Mouse (Mus musculus) kidney, postnatal 0 days (tissue): ENCODE measurements around the gene Cptp. TPM values are rescaled to one million over a fixed set of nuclear protein-coding genes. Genes with fewer than 3 reads are reported as not detected.

Experiments used
- ATAC-seq: fragments of 200-750 bp; cut with Nextera tagmentation; replicated peaks from 2 replicates; pipeline ENCODE4 v1.8.0; 2017; ENCODE audit warnings: low read depth, moderate number of reproducible peaks, moderate TSS enrichment, moderate library complexity; ENCODE audit not compliant: low FRiP score
- DNase-seq: peaks from one replicate; pipeline ENCODE4 v3.0.0-alpha.2; 2016; ENCODE audit warnings: low spot score
- H3K27ac ChIP-seq: fragments of 300-500 bp; sonication (generic); 2 replicates; pipeline ENCODE4 v1.5.1; 2014; ENCODE audit warnings: mild to moderate bottlenecking
- H3K27me3 ChIP-seq: fragments of 300-500 bp; sonication (generic); 2 replicates; pipeline ENCODE4 v1.6.1; 2014; ENCODE audit warnings: low read length, mixed read lengths; ENCODE audit not compliant: insufficient read depth
- H3K36me3 ChIP-seq: fragments of 300-500 bp; sonication (generic); 2 replicates; pipeline ENCODE4 v1.6.1; 2014; ENCODE audit warnings: low read length, mixed read lengths; ENCODE audit not compliant: insufficient read depth
- H3K4me1 ChIP-seq: fragments of 300-500 bp; sonication (generic); replicated peaks from 2 replicates; pipeline ENCODE4 v1.6.1; 2014; ENCODE audit warnings: antibody characterized with exemption, low read length, mixed read lengths; ENCODE audit not compliant: insufficient read depth
- H3K4me2 ChIP-seq: fragments of 300-500 bp; sonication (generic); 2 replicates; pipeline ENCODE4 v1.6.1; 2014; ENCODE audit warnings: mild to moderate bottlenecking, low read length, moderate library complexity, mixed read lengths
- H3K4me3 ChIP-seq: fragments of 300-500 bp; sonication (generic); replicated peaks from 2 replicates; pipeline ENCODE4 v1.5.1; 2014; ENCODE audit warnings: low read depth, low read length
- H3K9ac ChIP-seq: fragments of 300-500 bp; sonication (generic); 2 replicates; pipeline ENCODE4 v1.6.1; 2014; ENCODE audit warnings: low read depth, low read length
- H3K9me3 ChIP-seq: fragments of 300-500 bp; sonication (generic); replicated peaks from 2 replicates; pipeline ENCODE4 v1.6.1; 2016; ENCODE audit warnings: low read length, inconsistent platforms, mixed read lengths
- CTCF ChIP-seq: IDR thresholded peaks from 2 replicates; pipeline ENCODE4 v1.5.1; 2016; ENCODE audit warnings: antibody characterized with exemption, low read depth, mild to moderate bottlenecking, moderate library complexity
- WGBS: fragments of 180-500 bp; shearing (Covaris S2); extraction: QIAGEN DNeasy Blood & Tissue Kit; methylation state at CpG from one replicate; pipeline ENCODE4 v1.1.7; 2014; 5-methylcytosine and 5-hydroxymethylcytosine counted together
- polyA plus RNA-seq: library from polyadenylated mRNA; unstranded; fragments of >200 nt; fragmentation: Nextera tagmentation; extraction: Ambion mirVana; gene quantifications from 2 replicates; pipeline ENCODE4 v1.2.1, GENCODE M21; 2015

Cptp gene
- polyA plus RNA-seq, 1 experiment from 2014 or later: 14.8 TPM

GRCm38 (mm10) chr4:155856071-155856470 is 13.2 kb downstream of the Cptp start:
- Histone ChIP-seq H3K4me2 (no peak overlapping the region), H3K9ac (no peak overlapping the region), H3K36me3 (peaks cover 53% of the 10 kb centered on the region), H3K27ac (no peak overlapping the region), H3K9me3 (no peaks in the 10 kb centered on the region), H3K27me3 (no peaks in the 10 kb centered on the region), H3K4me1 (no peaks in the 10 kb centered on the region; the same call in 1 of the 2 replicates), H3K4me3 (no peak overlapping the region)
- no peak for ATAC-seq
- no peak for TF ChIP-seq CTCF
- WGBS: 90% methylated on average over 12 of the region's 12 CpGs
- DNase-seq: no peak

GRCm38 (mm10) chr4:155854991-155855390 is 14.2 kb downstream of the Cptp start:
- no peak overlapping the region for H3K4me2 ChIP-seq
- H3K27me3 ChIP-seq: no peaks in the 10 kb centered on the region
- peaks cover 51% of the 10 kb centered on the region for H3K36me3 ChIP-seq
- H3K9ac ChIP-seq: no peak overlapping the region
- WGBS: 96% methylated on average over 12 of the region's 12 CpGs
- H3K27ac ChIP-seq: no peak overlapping the region
- H3K4me3 ChIP-seq: no peak overlapping the region
- H3K4me1 ChIP-seq: no peaks in the 10 kb centered on the region; the same call in 1 of the 2 replicates
- DNase-seq (no peak), ATAC-seq (no peak)
- no peak for TF ChIP-seq CTCF
- no peaks in the 10 kb centered on the region for H3K9me3 ChIP-seq

- no peaks in the 10 kb centered on the region for H3K27me3 ChIP-seq
Observed at GRCm38 (mm10) chr4:155853421-155853820, 15.8 kb downstream of the Cptp start.

GRCm38 (mm10) chr4:155851951-155852411 is 17.3 kb downstream of the Cptp start:
- Histone ChIP-seq H3K4me1 (peaks cover 12% of the 10 kb centered on the region), H3K27ac (no peak overlapping the region), H3K4me3 (no peak overlapping the region), H3K36me3 (peaks cover 34% of the 10 kb centered on the region), H3K9ac (no peak overlapping the region), H3K4me2 (no peak overlapping the region), H3K27me3 (no peaks in the 10 kb centered on the region), H3K9me3 (no peaks in the 10 kb centered on the region)
- 73% methylated on average over 2 of the region's 2 CpGs for WGBS
- DNase-seq (no peak), ATAC-seq (no peak)
- TF ChIP-seq CTCF: no peak

More at GRCm38 (mm10) chr4:155853421-155853820, 15.8 kb downstream of the Cptp start:
- peaks cover 48% of the 10 kb centered on the region for H3K36me3 ChIP-seq
- no peak overlapping the region for H3K9ac ChIP-seq
- WGBS: 91% methylated on average over 9 of the region's 9 CpGs
- DNase-seq: no peak
- no peak for TF ChIP-seq CTCF
- H3K9me3 ChIP-seq: no peaks in the 10 kb centered on the region
- H3K27ac ChIP-seq: no peak overlapping the region
- H3K4me2 ChIP-seq: no peak overlapping the region
- H3K4me3 ChIP-seq: no peak overlapping the region
- H3K4me1 ChIP-seq: peaks cover 6% of the 10 kb centered on the region
- no peak for ATAC-seq

GRCm38 (mm10) chr4:155851368-155851767 is 17.9 kb downstream of the Cptp start:
- 87% methylated on average over 3 of the region's 3 CpGs for WGBS
- H3K9ac ChIP-seq: no peak overlapping the region
- DNase-seq (no peak), ATAC-seq (no peak)
- H3K4me3 ChIP-seq: no peak overlapping the region
- H3K27ac ChIP-seq: no peak overlapping the region
- H3K4me2 ChIP-seq: no peak overlapping the region
- no peak for TF ChIP-seq CTCF
- no peaks in the 10 kb centered on the region for H3K9me3 ChIP-seq
- peaks cover 17% of the 10 kb centered on the region for H3K4me1 ChIP-seq
- H3K27me3 ChIP-seq: no peaks in the 10 kb centered on the region
- peaks cover 28% of the 10 kb centered on the region for H3K36me3 ChIP-seq

GRCm38 (mm10) chr4:155849792-155850451 is 19.3 kb downstream of the Cptp start:
- DNase-seq (no peak), ATAC-seq (no peak)
- Histone ChIP-seq H3K4me1 (peaks cover 17% of the 10 kb centered on the region), H3K27me3 (no peaks in the 10 kb centered on the region), H3K9me3 (no peaks in the 10 kb centered on the region), H3K4me2 (no peak overlapping the region), H3K36me3 (peaks cover 14% of the 10 kb centered on the region; the same call in 1 of the 2 replicates), H3K4me3 (no peak overlapping the region), H3K9ac (no peak overlapping the region), H3K27ac (no peak overlapping the region)
- TF ChIP-seq CTCF: no peak
- WGBS: 90% methylated on average over 3 of the region's 3 CpGs

- no peaks in the 10 kb centered on the region for H3K9me3 ChIP-seq
- H3K27ac ChIP-seq: no peak overlapping the region
- 94% methylated on average over 2 of the region's 2 CpGs for WGBS
- TF ChIP-seq CTCF: no peak
- peaks cover 17% of the 10 kb centered on the region for H3K4me1 ChIP-seq
- peaks cover 9% of the 10 kb centered on the region; the same call in 1 of the 2 replicates for H3K36me3 ChIP-seq
- ATAC-seq (no peak), DNase-seq (no peak)
- no peak overlapping the region for H3K9ac ChIP-seq
- H3K4me2 ChIP-seq: no peak overlapping the region
- no peak overlapping the region for H3K4me3 ChIP-seq
- H3K27me3 ChIP-seq: no peaks in the 10 kb centered on the region
Observed at GRCm38 (mm10) chr4:155849391-155849790, 19.8 kb downstream of the Cptp start.
